Mouse (Mus musculus) megakaryocyte-erythroid progenitor cell, adult 5 weeks (primary cell): Measurements from ENCODE around the gene Tmem177. TPM values are rescaled to one million over a fixed set of nuclear protein-coding genes. Genes with fewer than 3 reads are reported as not detected.

Experiments used
- polyA plus RNA-seq: library from polyadenylated mRNA; stranded (reverse); fragments of >175 nt; gene quantifications from 2 replicates; pipeline ENCODE4 v1.2.3, GENCODE M21; 2012

Gene Tmem177
- 0.11 and 0.27 TPM in 2 replicates for polyA plus RNA-seq

DNA sequence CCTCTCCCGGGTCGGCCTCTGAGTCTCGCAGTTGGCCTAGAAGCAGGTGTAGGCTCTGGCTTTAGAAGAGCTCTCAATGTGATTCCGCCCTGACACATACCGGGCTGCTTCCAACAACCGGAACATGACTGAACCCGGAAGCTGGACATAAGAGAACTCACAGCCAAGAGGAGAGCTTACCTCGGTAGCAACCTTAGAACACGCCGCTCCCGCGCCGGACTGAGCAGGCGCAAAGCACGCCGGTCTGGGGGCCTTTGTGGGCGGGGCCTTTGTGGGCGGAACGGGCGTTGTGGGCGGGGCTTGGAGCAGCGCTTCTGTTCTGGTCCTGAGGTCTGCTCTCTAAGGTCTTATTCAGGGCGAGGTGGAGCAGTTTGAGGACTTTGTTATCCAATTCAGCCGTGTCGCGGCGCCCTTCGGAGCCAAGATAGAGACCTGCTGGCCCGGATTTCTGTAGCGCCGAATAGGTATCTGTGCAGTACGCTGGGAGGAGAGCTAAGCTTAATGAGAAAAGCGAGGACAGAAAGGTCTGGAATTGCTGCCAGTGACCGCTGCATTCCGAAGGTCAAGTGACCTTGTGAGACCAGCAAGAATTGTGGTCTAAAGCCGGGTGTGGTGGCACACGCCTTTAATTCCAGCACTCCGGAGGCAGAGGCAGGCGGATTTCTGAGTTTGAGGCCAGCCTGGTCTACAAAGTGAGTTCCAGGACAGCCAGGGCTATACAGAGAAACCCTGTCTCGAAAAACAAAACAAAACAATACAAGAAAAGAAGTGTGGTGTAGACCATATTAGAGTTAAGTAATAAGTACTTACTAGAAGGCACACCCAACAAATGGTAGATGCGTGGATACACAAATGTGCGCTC lies at the start of gene Tmem177:
Tmem177 (minus strand) TSS at position 256 of the 862 bp plus-strand sequence.

Other genes with a start within 250 kb of the Tmem177 start
- 4.6 and 5.3 TPM in 2 replicates for gene Ptpn4, start 75.6 kb downstream of the Tmem177 start, polyA plus RNA-seq
- not detected in 2 replicates for gene Cfap221, start 84.0 kb upstream of the Tmem177 start, polyA plus RNA-seq
- gene Sctr, start 93.7 kb upstream of the Tmem177 start, polyA plus RNA-seq, result not detected in 2 replicates
- gene Tmem37, start 160.9 kb upstream of the Tmem177 start, polyA plus RNA-seq, result 0.19 and 0.40 TPM in 2 replicates
- gene Dbi, start 207.9 kb upstream of the Tmem177 start, polyA plus RNA-seq, result 6.4 and 16.1 TPM in 2 replicates
- gene 3110009E18Rik, start 208.0 kb upstream of the Tmem177 start, polyA plus RNA-seq, result 3.6 and 4.2 TPM in 2 replicates